Mouse (Mus musculus): ENCODE results near the gene Klhl22. TPM values are rescaled to one million over a fixed set of nuclear protein-coding genes. Genes with fewer than 3 reads are reported as not detected.
A peak's percentile ranks its signal among the peaks of the same experiment; 100 is the strongest.

Gene Klhl22
- polyA plus RNA-seq, 2 experiments: 87.2 to 124 TPM

- 0 out of 2 replicates have a peak, but pooled peaks have one; percentile 22 for TF ChIP-seq POLR2A (IDR thresholded peaks at IDR 0.05; ENCODE audit: borderline replicate concordance, extremely low read depth, insufficient read depth, insufficient read length)
- Histone ChIP-seq H3K4me1 (ENCODE audit: control insufficient read depth, insufficient read depth, low read length) (peaks cover 46% of the 10 kb centered on the region), H3K9me3 (ENCODE audit: control insufficient read depth, low read length) (no peaks in the 10 kb centered on the region), H3K4me2 (replicated peaks; ENCODE audit: low read depth, low read length, severe bottlenecking) (peak within 1 kb of the TSS; percentile 81), H3K27ac (replicated peaks; ENCODE audit: low read depth, low read length) (peak within 1 kb of the TSS; percentile 96), H3K4me3 (replicated peaks; ENCODE audit: low read length) (peak within 1 kb of the TSS; percentile 95), H3K36me3 (ENCODE audit: control insufficient read depth, insufficient read depth, low read length) (peaks cover 22% of the 10 kb centered on the region), H3K27me3 (ENCODE audit: control insufficient read depth, insufficient read depth, low read length) (0 out of 2 replicates have a peak, but pooled peaks cover 5% of the 10 kb centered on the region), H3K9ac (ENCODE audit: low read depth, low read length, severe bottlenecking) (peak within 1 kb of the TSS; percentile 98)
- ATAC-seq (ENCODE audit: low FRiP score, low read depth) (peak; percentile 82), DNase-seq (ENCODE audit: low spot score) (peak; percentile 80)
- WGBS: under 1% methylated on average over 57 of the region's 81 CpGs
Observed at GRCm38 (mm10) chr16:17796971-17797811, 37.8 kb downstream of the Klhl22 start, which contains the start of gene Scarf2. Gene Scarf2 (plus strand): TSS chr16:17797282.

- under 1% methylated on average over 29 of the region's 29 CpGs for WGBS
- H3K4me1 ChIP-seq (ENCODE audit: control insufficient read depth, insufficient read depth, low read length): peaks cover 53% of the 10 kb centered on the region
- 0 out of 2 replicates have a peak, but pooled peaks have one; percentile 4 for ATAC-seq (ENCODE audit: low FRiP score, low read depth)
- H3K4me2 ChIP-seq (replicated peaks; ENCODE audit: low read depth, low read length, severe bottlenecking): peak overlapping the region; percentile 81
- H3K27ac ChIP-seq (replicated peaks; ENCODE audit: low read depth, low read length): peak overlapping the region; percentile 96
- peak overlapping the region; percentile 95 for H3K4me3 ChIP-seq (replicated peaks; ENCODE audit: low read length)
- peaks cover 20% of the 10 kb centered on the region for H3K36me3 ChIP-seq (ENCODE audit: control insufficient read depth, insufficient read depth, low read length)
- H3K9ac ChIP-seq (ENCODE audit: low read depth, low read length, severe bottlenecking): peak overlapping the region; percentile 98
- TF ChIP-seq POLR2A (IDR thresholded peaks at IDR 0.05; ENCODE audit: borderline replicate concordance, extremely low read depth, insufficient read depth, insufficient read length): no peak
- peaks cover 12% of the 10 kb centered on the region; the same call in 1 of the 2 replicates for H3K27me3 ChIP-seq (ENCODE audit: control insufficient read depth, insufficient read depth, low read length)
- DNase-seq (ENCODE audit: low spot score): no peak
- H3K9me3 ChIP-seq (ENCODE audit: control insufficient read depth, low read length): no peaks in the 10 kb centered on the region
Observed at GRCm38 (mm10) chr16:17797812-17798311, 38.4 kb downstream of the Klhl22 start.

GRCm38 (mm10) chr16:17798321-17799180, 39.1 kb downstream of the Klhl22 start:
- Histone ChIP-seq H3K9ac (ENCODE audit: low read depth, low read length, severe bottlenecking) (peak overlapping the region; percentile 98), H3K27ac (replicated peaks; ENCODE audit: low read depth, low read length) (peak overlapping the region; percentile 96), H3K9me3 (ENCODE audit: control insufficient read depth, low read length) (no peaks in the 10 kb centered on the region), H3K4me2 (replicated peaks; ENCODE audit: low read depth, low read length, severe bottlenecking) (peak overlapping the region; percentile 81), H3K27me3 (ENCODE audit: control insufficient read depth, insufficient read depth, low read length) (peaks cover 12% of the 10 kb centered on the region; the same call in 1 of the 2 replicates), H3K4me1 (ENCODE audit: control insufficient read depth, insufficient read depth, low read length) (peaks cover 59% of the 10 kb centered on the region), H3K36me3 (ENCODE audit: control insufficient read depth, insufficient read depth, low read length) (peaks cover 21% of the 10 kb centered on the region), H3K4me3 (replicated peaks; ENCODE audit: low read length) (peak overlapping the region; percentile 95)
- ATAC-seq (ENCODE audit: low FRiP score, low read depth): peak; percentile 67
- TF ChIP-seq POLR2A (IDR thresholded peaks at IDR 0.05; ENCODE audit: borderline replicate concordance, extremely low read depth, insufficient read depth, insufficient read length): no peak
- DNase-seq (ENCODE audit: low spot score): peak; percentile 79
- 3% methylated on average over 33 of the region's 45 CpGs for WGBS

GRCm38 (mm10) chr16:17799584-17799983, 40.2 kb downstream of the Klhl22 start:
- TF ChIP-seq POLR2A (IDR thresholded peaks at IDR 0.05; ENCODE audit: borderline replicate concordance, extremely low read depth, insufficient read depth, insufficient read length): no peak
- Histone ChIP-seq H3K27me3 (ENCODE audit: control insufficient read depth, insufficient read depth, low read length) (peaks cover 12% of the 10 kb centered on the region; the same call in 1 of the 2 replicates), H3K9ac (ENCODE audit: low read depth, low read length, severe bottlenecking) (peak overlapping the region; percentile 98; the same call in 1 of the 2 replicates), H3K36me3 (ENCODE audit: control insufficient read depth, insufficient read depth, low read length) (peaks cover 24% of the 10 kb centered on the region), H3K4me1 (ENCODE audit: control insufficient read depth, insufficient read depth, low read length) (peaks cover 70% of the 10 kb centered on the region), H3K27ac (replicated peaks; ENCODE audit: low read depth, low read length) (no peak overlapping the region), H3K4me2 (replicated peaks; ENCODE audit: low read depth, low read length, severe bottlenecking) (peak overlapping the region; percentile 81), H3K9me3 (ENCODE audit: control insufficient read depth, low read length) (no peaks in the 10 kb centered on the region), H3K4me3 (replicated peaks; ENCODE audit: low read length) (peak overlapping the region; percentile 95)
- DNase-seq (ENCODE audit: low spot score) (no peak), ATAC-seq (ENCODE audit: low FRiP score, low read depth) (no peak)
